Mouse (Mus musculus) embryo, embryonic 11 days (tissue): ENCODE data around the gene Arhgef12.
"Not testable (repeated sequence)": the region's sequence is repeated elsewhere in the genome, so short reads cannot be mapped to it uniquely, and the experiment has no call there.

Experiments used
- DNase-seq: peaks from one replicate; pipeline ENCODE4 v3.0.0-alpha.2; 2015

The Arhgef12 gene

GRCm38 (mm10) chr9:42997526-42997925 is 109.5 kb downstream of the Arhgef12 start:
- no peak for DNase-seq

GRCm38 (mm10) chr9:42995298-42995697 is 111.7 kb downstream of the Arhgef12 start:
- DNase-seq: no peak

DNA sequence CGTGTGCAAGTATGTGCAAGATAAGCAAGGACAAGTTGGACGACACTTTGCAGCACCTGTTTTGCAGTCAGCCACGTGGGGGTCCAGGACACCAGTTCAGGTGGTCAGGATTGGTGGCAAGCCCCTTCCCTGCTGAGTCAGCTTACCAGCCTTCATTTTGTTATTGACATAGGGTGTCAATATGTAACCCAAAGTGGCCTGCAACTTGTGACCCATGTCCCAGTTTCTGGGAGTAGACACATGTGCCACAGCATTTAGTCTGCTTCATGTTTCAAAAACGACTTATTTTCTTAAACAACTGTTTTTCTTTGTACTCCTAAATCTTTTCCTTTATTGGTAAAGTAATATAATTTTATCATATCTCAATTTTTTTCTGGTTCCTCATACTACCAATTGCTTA is 112.3 kb downstream of the Arhgef12 start:
- DNase-seq: no peak

- no peak for DNase-seq
Observed at GRCm38 (mm10) chr9:42993659-42994058, 113.4 kb downstream of the Arhgef12 start.

GRCm38 (mm10) chr9:42987988-42988387 is 119.1 kb downstream of the Arhgef12 start:
- no peak for DNase-seq

GRCm38 (mm10) chr9:42968894-42969521 is 138.0 kb downstream of the Arhgef12 start:
- no peak for DNase-seq

GRCm38 (mm10) chr9:42967731-42968130 is 139.3 kb downstream of the Arhgef12 start:
- no peak for DNase-seq

DNA sequence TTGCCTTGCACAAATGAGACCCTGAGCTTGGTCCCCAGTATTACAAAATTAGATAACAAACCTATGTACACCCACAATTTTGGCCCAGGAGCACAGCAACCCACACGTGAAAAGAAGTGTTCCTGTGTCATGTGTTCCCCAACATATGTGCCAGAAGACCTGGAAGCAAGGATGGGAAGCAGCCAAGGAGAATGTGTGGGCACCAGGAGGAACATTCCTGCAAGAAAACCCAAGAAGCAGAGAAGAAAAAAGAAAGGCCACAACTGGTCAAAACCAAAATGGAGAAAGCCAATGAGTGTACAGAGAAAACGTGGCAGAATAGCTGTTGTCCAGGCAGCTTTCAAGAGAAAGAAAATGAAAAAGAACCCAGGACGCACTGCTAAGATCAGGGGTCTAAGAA is 142.2 kb downstream of the Arhgef12 start:
- DNase-seq: not testable (repeated sequence)

DNA sequence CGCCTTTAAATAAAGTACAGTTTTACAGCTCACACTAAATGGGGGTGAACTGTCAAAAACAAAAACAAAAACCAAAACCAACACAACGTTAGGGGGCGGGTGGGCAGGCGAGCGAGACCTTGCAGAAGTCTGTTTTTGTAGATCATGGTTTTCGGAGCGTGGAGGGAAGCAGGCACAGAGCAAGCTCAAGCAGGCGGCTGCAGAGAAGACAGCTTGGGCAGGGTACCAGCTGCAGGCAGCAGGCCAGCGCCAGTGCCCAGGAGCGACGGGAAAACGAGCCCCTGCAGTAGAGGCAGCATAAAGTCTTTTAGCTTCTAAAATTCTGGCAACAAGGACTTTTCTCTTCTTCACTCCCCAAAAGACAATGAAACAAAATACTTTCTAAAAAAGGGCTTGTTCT is 142.7 kb downstream of the Arhgef12 start:
- DNase-seq: no peak

- no peak for DNase-seq
Observed at GRCm38 (mm10) chr9:42962506-42962905, 144.5 kb downstream of the Arhgef12 start.

DNA sequence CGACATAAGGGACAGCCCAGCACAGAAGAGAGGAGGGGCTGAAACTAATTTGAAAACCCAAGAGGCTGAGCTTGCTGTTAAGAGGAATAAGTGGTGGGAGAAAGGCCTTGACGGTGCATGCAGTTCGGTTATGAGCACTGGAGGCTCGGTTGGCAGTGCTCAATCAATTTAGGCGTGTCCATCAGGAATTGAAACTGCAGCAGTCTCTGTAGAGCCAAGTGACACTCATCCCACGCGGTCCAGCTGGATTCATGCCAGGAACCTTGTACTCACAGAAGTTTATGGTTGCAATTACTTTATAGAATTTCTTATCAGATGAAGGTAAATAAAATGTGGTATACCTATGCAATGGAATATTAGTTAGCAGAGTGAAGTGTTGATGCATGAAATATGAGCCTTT is 148.6 kb downstream of the Arhgef12 start:
- no peak for DNase-seq

DNA sequence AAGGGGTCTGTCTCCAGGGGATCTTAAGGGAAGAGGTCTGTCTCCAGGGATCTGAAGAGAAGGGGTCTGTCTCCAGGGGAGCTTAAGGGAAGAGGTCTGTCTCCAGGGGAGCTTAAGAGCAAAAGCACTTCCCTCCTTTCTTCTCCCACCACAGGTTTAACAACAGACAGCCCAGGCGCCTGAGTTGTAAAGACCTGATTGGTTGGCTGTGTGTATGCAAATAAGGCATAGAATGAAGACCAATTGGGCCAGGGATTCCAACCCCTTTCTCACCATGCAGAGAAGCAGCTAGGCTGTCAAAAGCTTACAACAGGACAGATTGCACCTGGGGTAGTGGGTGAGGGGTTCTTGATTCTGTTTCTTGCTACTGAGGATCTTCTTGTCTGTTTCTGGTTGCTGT is 158.7 kb downstream of the Arhgef12 start:
- no peak for DNase-seq

DNA sequence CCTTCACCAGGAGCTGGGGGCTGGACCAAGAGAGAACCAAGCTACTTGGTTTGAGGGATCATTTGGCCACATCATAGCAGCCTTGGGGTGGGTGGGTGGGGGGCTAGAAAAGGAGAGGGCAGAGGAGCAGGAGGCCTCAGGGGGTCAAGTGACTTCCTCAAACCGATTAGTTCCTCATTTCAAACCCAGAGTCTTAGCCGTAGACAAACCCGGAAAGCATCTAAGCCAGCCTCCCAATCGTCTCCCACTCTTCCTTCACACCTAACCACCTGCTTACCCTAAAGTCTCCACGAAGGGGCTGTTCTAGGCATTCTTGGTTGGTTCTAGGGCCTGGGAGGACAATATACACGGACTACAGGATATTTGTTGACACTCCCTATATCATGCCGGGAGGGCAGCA is 161.9 kb downstream of the Arhgef12 start:
- DNase-seq: no peak

DNA sequence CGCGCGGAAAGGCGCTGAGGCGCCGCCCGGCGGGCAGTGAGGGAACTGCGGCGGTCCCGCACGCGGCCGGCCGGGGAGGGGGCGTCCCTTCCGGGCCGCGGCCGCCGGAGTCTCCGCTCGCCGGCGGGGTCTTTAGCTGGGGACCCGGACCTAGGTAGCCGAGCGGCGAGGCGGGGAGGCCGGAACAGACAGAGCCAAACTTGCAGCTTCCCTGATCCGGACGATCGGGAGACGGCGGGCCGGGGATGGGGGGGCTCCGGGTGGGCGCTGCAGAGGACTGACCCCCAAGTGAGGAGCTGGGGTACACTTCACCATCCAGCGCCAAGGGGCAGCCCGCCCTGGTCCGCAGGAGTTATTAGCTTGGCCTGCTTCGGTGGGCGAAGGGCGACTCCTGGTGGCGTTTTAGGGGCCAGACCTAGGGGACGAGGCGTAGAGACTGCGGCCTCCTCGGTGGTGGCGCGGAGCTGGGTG is 162.5 kb downstream of the Arhgef12 start:
- DNase-seq: peak; percentile 94

DNA sequence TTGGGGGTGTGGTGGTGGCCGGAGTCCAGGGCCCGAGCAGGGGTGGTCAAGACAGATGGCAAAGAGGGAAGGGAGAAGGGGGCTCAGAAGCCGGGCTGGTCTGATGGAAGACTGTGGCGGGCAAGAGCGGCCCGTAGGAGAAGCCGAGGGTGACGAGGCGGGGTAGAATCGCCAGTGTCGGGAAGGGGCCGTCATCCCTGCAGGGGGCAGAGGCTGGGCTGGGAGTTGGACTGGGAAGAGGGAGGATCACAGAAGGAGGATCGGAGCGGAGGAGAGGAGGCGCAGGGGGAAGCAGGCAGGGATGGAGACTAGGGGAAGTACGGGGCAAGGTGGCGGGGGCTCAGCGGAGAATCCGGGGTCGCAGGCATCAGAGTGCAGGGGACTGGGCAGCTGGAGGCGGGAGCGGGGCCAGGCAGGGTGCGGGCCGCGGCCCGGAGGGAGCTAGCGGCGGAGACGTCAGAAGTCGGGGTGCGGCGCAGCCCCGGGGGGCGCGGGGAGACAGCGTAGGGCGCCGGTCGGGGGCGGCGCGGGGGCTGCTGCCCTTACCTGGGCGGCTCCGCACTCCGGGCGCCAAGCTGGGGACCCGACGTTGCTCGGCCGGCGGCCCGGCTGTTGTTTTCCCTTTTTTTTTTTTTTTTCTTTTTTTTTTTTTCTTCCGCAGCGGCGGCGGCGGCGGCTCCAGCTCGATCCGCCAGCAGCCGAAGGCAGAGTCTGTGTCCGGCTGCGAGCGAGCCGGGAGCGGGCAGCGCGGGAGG is 163.1 kb downstream of the Arhgef12 start, which contains the start of gene Grik4:
Gene Grik4, minus strand, starts transcription at position 713 of the 755 bp plus-strand sequence.
- peak; percentile 51 for DNase-seq

DNA sequence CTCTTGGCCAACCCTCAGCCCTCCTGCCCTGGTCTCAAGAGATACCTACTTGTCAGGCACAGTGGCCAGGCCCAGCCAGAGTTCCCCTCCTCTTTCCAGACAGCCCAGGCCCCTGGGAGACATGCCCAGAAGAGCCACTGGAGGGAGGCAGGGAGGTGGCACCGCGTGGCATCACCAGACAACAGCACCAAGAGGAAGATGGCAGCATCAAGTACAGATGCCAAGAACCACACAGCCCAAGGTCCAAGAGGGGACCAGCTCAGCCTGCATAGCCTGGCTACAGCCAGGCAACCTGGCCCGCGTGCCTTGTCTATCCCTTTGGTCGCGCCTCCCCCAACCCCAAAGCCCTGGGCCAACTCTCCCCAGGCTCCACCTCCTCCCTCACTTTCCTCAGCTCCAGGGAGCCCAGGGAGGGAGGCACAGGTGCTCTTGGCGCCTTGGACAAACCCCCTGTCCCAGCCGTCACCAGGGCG is 163.9 kb downstream of the Arhgef12 start:
- DNase-seq: peak; percentile 42

DNA sequence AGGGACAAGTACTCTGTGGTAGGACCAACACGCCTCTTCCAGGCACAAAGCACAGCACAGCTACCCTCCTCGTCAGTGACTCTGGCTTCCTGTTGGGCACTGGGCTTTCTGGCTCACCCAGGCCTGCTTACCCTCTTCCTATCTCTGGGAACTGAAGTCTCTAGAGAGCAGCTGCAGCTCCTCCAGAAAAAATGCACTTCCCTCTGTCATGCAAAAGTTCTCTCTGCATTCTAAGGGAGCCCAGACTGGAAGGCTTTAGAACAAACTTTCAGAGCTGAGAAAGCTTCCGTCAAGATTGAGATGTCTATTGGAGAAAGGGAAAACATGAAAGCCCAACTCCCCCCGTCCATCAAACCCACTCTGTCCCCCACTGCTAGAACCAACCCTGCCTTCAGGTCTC is 164.9 kb downstream of the Arhgef12 start:
- DNase-seq: no peak

DNA sequence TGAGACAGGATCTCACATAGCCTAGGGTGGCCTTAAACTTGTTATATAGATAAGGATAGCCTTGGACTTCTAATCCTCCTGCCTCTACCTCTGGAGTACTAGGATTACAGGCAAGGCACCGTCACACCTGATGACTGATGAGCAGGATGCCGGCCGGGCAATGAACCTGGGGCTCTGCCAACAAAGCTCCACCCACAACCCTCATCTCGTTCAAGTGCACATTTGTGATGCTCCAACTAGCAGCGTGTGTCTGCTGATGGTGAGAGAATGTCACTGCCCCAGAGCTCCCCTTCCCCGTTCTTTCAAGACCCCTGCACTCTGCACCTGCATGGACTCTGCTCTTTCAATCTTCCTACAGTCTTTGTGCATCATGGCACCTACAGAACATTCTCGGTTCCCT is 174.9 kb downstream of the Arhgef12 start:
- no peak for DNase-seq

GRCm38 (mm10) chr9:42927498-42927897 is 179.5 kb downstream of the Arhgef12 start:
- DNase-seq: peak; percentile 54

GRCm38 (mm10) chr9:42926564-42926963 is 180.5 kb downstream of the Arhgef12 start:
- no peak for DNase-seq

- no peak for DNase-seq
Observed at GRCm38 (mm10) chr9:42921830-42922229, 185.2 kb downstream of the Arhgef12 start.

DNA sequence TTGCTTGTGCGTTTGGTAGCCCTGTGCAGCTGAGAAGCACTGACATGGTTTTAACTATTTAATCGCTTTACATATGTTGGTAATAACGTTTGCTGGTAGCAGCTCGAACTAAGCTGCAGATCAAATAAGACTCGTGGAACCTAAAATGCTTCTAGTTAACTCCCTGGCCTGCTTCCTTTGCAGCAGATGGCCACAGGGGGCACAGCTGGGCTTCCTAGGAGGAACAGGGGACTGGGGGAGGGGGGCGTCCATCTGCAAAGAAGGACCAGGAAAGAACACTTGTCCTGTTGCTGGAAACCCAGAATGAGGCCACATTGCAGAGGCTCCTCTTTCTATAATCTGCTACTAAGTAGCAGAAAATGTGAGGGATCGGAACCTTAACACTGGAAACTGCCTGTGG is 186.8 kb downstream of the Arhgef12 start:
- DNase-seq: peak; percentile 63

DNA sequence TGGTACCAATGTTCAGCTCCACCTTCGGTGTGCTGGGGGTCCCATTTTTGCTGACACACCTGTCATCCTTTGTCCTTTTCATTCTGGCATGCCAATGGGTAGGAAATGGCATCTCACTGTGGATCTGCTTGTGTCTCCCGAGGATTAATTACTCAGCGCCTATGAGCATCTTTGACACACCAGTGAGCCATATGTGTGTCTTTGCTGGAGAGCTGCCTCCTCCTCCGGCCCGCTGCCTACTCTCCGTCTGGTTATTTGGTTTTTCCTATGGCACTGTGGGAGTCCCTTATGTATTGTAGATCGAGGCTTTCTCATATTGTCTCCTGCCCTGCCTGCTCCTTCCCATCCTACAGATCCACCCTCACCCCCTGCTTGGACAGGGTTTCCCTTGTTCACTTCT is 189.1 kb downstream of the Arhgef12 start:
- DNase-seq: no peak
